Mouse (Mus musculus) gastrocnemius, postnatal 14 days (tissue): Measurements from ENCODE around the gene Eps8l1. TPM values are rescaled to one million over a fixed set of nuclear protein-coding genes. Genes with fewer than 3 reads are reported as not detected.
A peak's percentile ranks its signal among the peaks of the same experiment; 100 is the strongest.
"Not testable (repeated sequence)": the region's sequence is repeated elsewhere in the genome, so short reads cannot be mapped to it uniquely, and the experiment has no call there.

ENCODE experiments used
- DNase-seq: peaks from one replicate; pipeline ENCODE4 v3.0.0; 2021; ENCODE audit warnings: mixed read lengths
- intact Hi-C: fragments of 180-260 bp; cut with DNase I; formaldehyde crosslinking; loops from one replicate; pipeline ENCODE4 v1.15.1; 2025; ENCODE audit warnings: low total_unique reads
- total RNA-seq, 2 experiments: library from RNA; stranded (reverse); gene quantifications; 2 replicates each; pipeline ENCODE4 v1.2.3; 2021

Gene Eps8l1
- total RNA-seq, 2 experiments from 2014 or later, result 1.6 to 2.2 TPM

GRCm38 (mm10) chr7:4504646-4505435 lies 44.4 kb downstream of the Eps8l1 start:
- intact Hi-C loops, result no loop called here
- no peak for DNase-seq

DNA sequence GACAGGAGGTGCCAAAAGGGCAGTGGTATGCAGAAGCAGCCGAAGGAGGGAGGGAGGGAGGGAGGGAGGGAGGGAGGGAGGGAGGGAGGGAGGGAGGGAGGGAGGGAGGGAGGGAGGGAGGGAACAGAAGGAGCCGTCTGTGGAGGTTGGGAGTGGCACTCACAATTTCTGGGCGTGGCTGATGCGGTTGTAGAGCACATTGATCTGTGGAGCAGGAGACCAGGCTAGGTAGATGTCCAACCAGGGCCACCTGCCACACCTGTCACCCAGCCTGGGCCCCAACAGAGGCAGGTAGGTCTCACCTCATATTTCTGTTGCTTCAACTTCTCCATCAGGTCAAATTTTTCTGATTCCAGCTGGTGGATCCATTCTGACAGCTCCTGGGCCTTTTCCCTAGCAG lies 46.7 kb downstream of the Eps8l1 start:
- no peak for DNase-seq
- intact Hi-C loops, result no loop called here

DNA sequence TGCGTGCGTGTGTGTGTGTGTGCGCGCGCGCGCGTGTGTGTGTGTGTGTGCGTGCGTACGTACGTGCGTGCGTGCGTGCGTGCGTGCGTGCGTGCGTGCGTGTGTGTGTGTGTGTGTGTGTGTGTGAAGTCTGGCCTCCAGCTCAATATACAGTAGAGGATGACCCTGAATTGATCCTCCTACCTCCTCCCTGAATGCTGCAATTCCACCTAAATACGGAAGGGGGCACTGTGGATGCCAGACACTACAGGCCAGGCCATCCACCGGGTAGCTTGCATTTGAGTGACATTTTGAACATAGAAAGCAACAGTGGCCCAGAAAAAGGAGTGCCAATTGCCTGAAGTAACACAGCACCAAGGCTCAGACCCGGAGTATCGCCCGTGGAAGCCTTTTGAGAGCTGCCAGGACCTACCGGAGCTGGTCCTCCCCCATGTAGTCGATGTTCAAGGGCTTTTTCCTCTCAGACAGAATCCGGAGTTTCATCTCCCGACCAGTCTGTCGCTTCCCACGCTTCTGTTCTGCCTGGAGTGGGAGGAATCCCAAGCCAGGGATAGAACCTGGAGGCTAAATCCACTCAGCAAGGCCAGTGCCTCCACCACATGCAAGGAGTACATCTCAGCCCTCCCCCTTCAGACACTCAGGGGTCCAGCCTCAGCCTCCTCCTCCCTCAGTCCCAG lies 47.7 kb downstream of the Eps8l1 start:
- intact Hi-C loops, result no loop called here
- DNase-seq, result no peak

DNA sequence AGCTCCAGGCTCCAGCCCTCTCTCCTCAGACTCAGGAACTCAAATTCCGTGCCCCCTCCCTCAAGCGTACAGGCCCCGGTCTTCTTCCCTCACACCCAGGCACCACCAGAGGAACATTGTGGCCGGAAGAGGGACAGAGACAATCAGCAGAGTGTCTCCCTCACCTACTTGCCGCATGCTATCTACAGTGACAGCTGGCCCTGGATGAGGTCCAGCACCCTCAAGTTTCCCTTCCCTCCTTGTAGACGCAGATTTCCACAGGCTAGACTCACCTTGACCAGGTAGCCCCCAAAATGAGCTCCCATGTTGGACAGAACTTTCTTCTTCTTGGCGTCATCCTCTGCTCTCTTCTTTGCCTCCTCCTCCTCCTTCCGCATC lies 48.3 kb downstream of the Eps8l1 start:
- intact Hi-C loops, result no loop called here
- no peak for DNase-seq

- intact Hi-C loops, result no loop called here
- DNase-seq, result peak; percentile 74
These were observed 49.6 kb downstream of the Eps8l1 start for GRCm38 (mm10) chr7:4509863-4510608.

DNA sequence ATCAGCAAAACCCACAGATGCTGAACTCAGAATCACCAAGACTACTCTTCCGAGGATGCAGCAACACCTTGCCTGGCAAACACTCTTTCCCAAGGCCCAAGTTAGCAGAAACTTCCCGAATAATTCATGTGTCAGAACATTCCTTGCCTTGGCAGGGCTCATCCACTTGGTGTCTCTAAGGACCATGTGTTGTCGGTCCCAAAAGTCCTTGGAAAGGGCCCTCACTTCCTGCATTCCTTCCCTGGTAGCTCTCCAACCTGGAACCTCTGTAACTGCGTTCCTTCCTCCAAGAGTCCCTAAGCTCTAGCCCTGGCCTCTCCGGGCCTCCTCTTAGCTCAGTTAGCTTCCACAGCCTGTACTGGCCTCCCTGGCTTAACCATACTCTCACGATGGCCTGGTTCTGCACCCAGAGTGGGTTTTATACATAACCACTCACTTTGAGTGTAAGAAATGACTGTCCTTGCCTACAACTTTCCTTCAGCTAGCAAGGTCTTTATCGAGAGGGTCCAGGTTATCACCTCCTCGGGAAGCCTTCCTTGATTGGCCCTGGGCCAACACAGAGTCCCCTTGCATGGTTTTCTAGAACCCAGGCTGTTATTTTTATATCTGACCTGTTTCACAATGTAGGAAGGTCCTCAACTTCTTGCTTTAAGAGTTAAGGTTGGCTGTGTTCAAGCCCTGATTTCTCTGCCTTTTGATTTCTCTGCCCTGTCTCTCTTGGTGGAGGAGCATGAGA lies 51.2 kb downstream of the Eps8l1 start:
- no peak for DNase-seq
- intact Hi-C loops, result no loop called here

GRCm38 (mm10) chr7:4513236-4513635 lies 52.8 kb downstream of the Eps8l1 start:
- intact Hi-C loops, result no loop called here
- DNase-seq, result no peak

- intact Hi-C loops, result no loop called here
- peak; percentile 49 for DNase-seq
These were observed 53.6 kb downstream of the Eps8l1 start for GRCm38 (mm10) chr7:4513829-4514712.

- DNase-seq, result no peak
These were observed 55.4 kb downstream of the Eps8l1 start for GRCm38 (mm10) chr7:4515853-4516252.

DNA sequence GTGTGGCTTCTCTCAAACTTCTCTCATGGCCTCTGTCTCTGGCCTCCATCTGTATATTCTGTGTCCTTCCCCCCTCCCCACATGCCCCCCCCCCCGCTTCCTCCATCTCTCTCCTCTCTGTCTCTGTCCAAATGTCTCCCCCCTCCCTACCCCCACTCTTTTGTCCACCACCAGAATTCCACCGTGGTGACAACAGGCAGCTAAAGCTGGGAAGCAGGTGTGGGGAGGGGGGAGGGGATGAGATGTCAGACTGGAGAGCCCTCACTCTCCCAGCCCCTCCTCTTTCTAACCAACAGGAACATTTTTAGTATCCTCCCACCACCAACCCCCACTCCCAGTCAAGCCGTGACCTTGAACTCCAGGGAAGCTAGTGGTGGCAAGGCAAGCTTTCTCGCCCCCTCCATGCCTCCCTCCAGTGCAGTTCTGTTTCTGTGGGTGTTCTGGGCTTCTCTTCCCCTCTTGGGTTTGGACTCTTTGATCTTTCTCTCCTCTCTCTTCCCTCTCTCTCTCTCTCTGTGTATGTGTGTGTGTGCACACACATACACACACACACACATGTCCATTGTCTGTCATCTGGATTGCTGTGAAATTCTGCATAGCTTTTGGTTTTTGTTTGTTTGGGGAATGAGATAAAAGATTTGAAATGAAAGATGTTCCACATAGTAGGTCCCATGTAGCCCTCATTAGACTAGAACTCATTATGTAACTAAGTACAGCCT lies 56.0 kb downstream of the Eps8l1 start, which contains the start of gene Tnnt1:
Gene Tnnt1 (minus strand): TSS at position 51 of the 719 bp plus-strand sequence.
- no peak for DNase-seq
- intact Hi-C loops, result no loop called here

More at GRCm38 (mm10) chr7:4515853-4516252, 55.4 kb downstream of the Eps8l1 start:
- intact Hi-C loops, result no loop called here

DNA sequence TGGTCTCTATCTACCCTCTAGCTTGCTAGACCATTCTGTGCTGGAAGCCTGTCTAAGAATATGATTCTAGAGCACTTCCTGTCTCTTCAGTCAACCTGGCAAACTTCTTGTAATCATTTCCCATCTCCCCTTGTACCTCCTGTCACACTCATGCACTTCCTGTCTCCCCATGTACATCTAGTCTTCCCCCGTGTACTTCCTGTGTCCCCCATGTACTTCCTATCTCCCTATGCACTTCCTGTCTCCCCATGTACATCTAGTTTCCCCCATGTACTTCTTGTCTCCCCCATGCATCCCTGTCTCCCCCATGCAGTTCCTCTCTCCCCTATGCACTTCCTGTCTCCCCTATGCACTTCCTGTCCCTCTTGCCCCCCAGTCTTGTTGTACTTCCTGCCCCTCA lies 58.0 kb downstream of the Eps8l1 start:
- intact Hi-C loops, result no loop called here
- DNase-seq, result no peak

GRCm38 (mm10) chr7:4521231-4522003 lies 60.9 kb downstream of the Eps8l1 start:
- no peak for DNase-seq
- intact Hi-C loops, result loop anchor here (10.0 kb wide), 1 partner anchor 87 kb away; no protein-coding TSS in a partner anchor

- intact Hi-C loops, result loop anchor here (10.0 kb wide), 1 partner anchor 87 kb away; no protein-coding TSS in a partner anchor
- no peak for DNase-seq
These were observed 61.8 kb downstream of the Eps8l1 start for GRCm38 (mm10) chr7:4522292-4522691.

GRCm38 (mm10) chr7:4523205-4524130 lies 63.0 kb downstream of the Eps8l1 start:
- no peak for DNase-seq
- intact Hi-C loops, result loop anchor here (10.0 kb wide), 1 partner anchor 89 kb away; no protein-coding TSS in a partner anchor

GRCm38 (mm10) chr7:4524212-4524922 lies 63.9 kb downstream of the Eps8l1 start, which contains the start of gene Tnni3:
TSS of gene Tnni3 (minus strand) at chr7:4524229.
- intact Hi-C loops, result loop anchor here (10.0 kb wide), 1 partner anchor 90 kb away; no protein-coding TSS in a partner anchor
- DNase-seq, result not testable (repeated sequence)
